Mouse (Mus musculus) urinary bladder, postnatal 10 days (tissue): ENCODE data around the gene Fam160a1.

Experiments used
- DNase-seq: peaks from one replicate; pipeline ENCODE4 v3.0.0; 2022; ENCODE audit warnings: low spot score

Gene Fam160a1

GRCm38 (mm10) chr3:85746116-85746515 lies 71.0 kb downstream of the Fam160a1 start:
- DNase-seq, result no peak

- no peak for DNase-seq
These were observed 75.3 kb downstream of the Fam160a1 start for GRCm38 (mm10) chr3:85741767-85742166.

GRCm38 (mm10) chr3:85738591-85738990 lies 78.5 kb downstream of the Fam160a1 start:
- DNase-seq, result no peak

- no peak for DNase-seq
These were observed 83.0 kb downstream of the Fam160a1 start for GRCm38 (mm10) chr3:85733939-85734729.

GRCm38 (mm10) chr3:85727171-85727570 lies 89.9 kb downstream of the Fam160a1 start:
- no peak for DNase-seq

GRCm38 (mm10) chr3:85725971-85726370 lies 91.1 kb downstream of the Fam160a1 start:
- no peak for DNase-seq

GRCm38 (mm10) chr3:85725110-85725509 lies 92.0 kb downstream of the Fam160a1 start:
- DNase-seq, result no peak

- DNase-seq, result no peak
These were observed 94.5 kb downstream of the Fam160a1 start for GRCm38 (mm10) chr3:85722581-85722980.

- no peak for DNase-seq
These were observed 101.3 kb downstream of the Fam160a1 start for GRCm38 (mm10) chr3:85715764-85716297.

GRCm38 (mm10) chr3:85713936-85714709 lies 103.0 kb downstream of the Fam160a1 start:
- no peak for DNase-seq

- no peak for DNase-seq
These were observed 106.4 kb downstream of the Fam160a1 start for GRCm38 (mm10) chr3:85710695-85711094.

GRCm38 (mm10) chr3:85707421-85707820 lies 109.7 kb downstream of the Fam160a1 start:
- no peak for DNase-seq

- DNase-seq, result no peak
These were observed 113.8 kb downstream of the Fam160a1 start for GRCm38 (mm10) chr3:85703141-85703882.

- no peak for DNase-seq
These were observed 118.6 kb downstream of the Fam160a1 start for GRCm38 (mm10) chr3:85698496-85698895.

GRCm38 (mm10) chr3:85695056-85695455 lies 122.0 kb downstream of the Fam160a1 start:
- DNase-seq, result no peak

GRCm38 (mm10) chr3:85693013-85693412 lies 124.1 kb downstream of the Fam160a1 start:
- DNase-seq, result no peak

- DNase-seq, result no peak
These were observed 126.0 kb downstream of the Fam160a1 start for GRCm38 (mm10) chr3:85691134-85691533.

- no peak for DNase-seq
These were observed 128.8 kb downstream of the Fam160a1 start for GRCm38 (mm10) chr3:85688341-85688740.

GRCm38 (mm10) chr3:85685271-85685670 lies 131.8 kb downstream of the Fam160a1 start:
- DNase-seq, result no peak

- no peak for DNase-seq
These were observed 133.5 kb downstream of the Fam160a1 start for GRCm38 (mm10) chr3:85683618-85684017.

GRCm38 (mm10) chr3:85681136-85681535 lies 136.0 kb downstream of the Fam160a1 start:
- DNase-seq, result peak; percentile 0

- no peak for DNase-seq
These were observed 137.1 kb downstream of the Fam160a1 start for GRCm38 (mm10) chr3:85679960-85680359.
